Mouse (Mus musculus) heart, embryonic 11.5 days (tissue): ENCODE data around the gene Supt3. TPM values are rescaled to one million over a fixed set of nuclear protein-coding genes. Genes with fewer than 3 reads are reported as not detected.
A peak's percentile ranks its signal among the peaks of the same experiment; 100 is the strongest.

ENCODE experiments used
- ATAC-seq: fragments of 200-750 bp; cut with Nextera tagmentation; replicated peaks from 2 replicates; pipeline ENCODE4 v1.8.0; 2017; ENCODE audit warnings: moderate library complexity; ENCODE audit not compliant: insufficient number of reproducible peaks, low FRiP score, low TSS enrichment
- H3K27ac ChIP-seq: fragments of 300-500 bp; sonication (generic); 2 replicates; pipeline ENCODE4 v1.5.1; 2014; ENCODE audit warnings: mild to moderate bottlenecking, low read depth, low read length
- H3K27me3 ChIP-seq: fragments of 300-500 bp; sonication (generic); 2 replicates; pipeline ENCODE4 v1.6.1; 2014; ENCODE audit warnings: mild to moderate bottlenecking, low read length, mixed read lengths; ENCODE audit not compliant: control insufficient read depth, insufficient read depth
- H3K36me3 ChIP-seq: fragments of 300-500 bp; sonication (generic); 2 replicates; pipeline ENCODE4 v1.6.1; 2014; ENCODE audit warnings: mild to moderate bottlenecking, low read length, moderate library complexity, mixed read lengths; ENCODE audit not compliant: control insufficient read depth, insufficient read depth
- H3K4me1 ChIP-seq: fragments of 300-500 bp; sonication (generic); 2 replicates; pipeline ENCODE4 v1.6.1; 2014; ENCODE audit warnings: low read length; ENCODE audit not compliant: control insufficient read depth, insufficient read depth
- H3K4me2 ChIP-seq: fragments of 300-500 bp; sonication (generic); 2 replicates; pipeline ENCODE4 v1.6.1; 2014; ENCODE audit warnings: mild to moderate bottlenecking, moderate library complexity
- H3K4me3 ChIP-seq: fragments of 300-500 bp; sonication (generic); 2 replicates; pipeline ENCODE4 v1.5.1; 2014; ENCODE audit warnings: low read depth, low read length
- H3K9ac ChIP-seq: fragments of 300-500 bp; sonication (generic); 2 replicates; pipeline ENCODE4 v1.6.1; 2014; ENCODE audit warnings: mild to moderate bottlenecking, low read depth, low read length, moderate library complexity
- H3K9me3 ChIP-seq: fragments of 300-500 bp; sonication (generic); replicated peaks from 2 replicates; pipeline ENCODE4 v1.6.1; 2016; ENCODE audit warnings: low read length; ENCODE audit not compliant: control insufficient read depth
- WGBS: fragments of 180-500 bp; shearing (Covaris S2); extraction: QIAGEN DNeasy Blood & Tissue Kit; methylation state at CpG from one replicate; pipeline ENCODE4 v1.1.7; 2014; ENCODE audit not compliant: insufficient replicate concordance; 5-methylcytosine and 5-hydroxymethylcytosine counted together
- polyA plus RNA-seq: library from polyadenylated mRNA; unstranded; fragments of >200 nt; fragmentation: Nextera tagmentation; extraction: Ambion mirVana; gene quantifications from 2 replicates; pipeline ENCODE4 v1.2.1, GENCODE M21; 2014

Gene Supt3
- polyA plus RNA-seq, 1 experiment from 2014 or later, result 22.4 TPM

DNA sequence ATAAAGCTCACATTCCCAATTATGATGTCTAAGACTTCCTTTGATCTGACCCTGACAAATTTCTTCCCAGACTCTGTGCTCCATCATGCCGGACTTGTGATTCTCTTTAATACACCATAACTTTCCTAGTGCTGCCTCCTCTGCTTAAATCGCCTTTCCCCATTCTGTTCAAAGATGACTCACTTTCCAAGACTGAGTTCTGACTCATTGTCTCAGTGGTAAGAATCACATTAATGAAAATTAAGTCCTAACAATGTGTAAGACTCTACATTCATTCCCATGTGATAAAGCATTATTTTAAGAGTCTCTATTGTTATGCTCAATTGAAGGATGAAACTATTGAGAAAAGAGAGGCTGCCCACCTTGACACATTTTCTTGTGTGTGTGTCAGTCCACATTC is 6.1 kb upstream of the Supt3 start:
- Histone ChIP-seq H3K36me3 (no peaks in the 10 kb centered on the region), H3K4me2 (no peak overlapping the region), H3K4me3 (no peak overlapping the region), H3K4me1 (no peaks in the 10 kb centered on the region), H3K9ac (no peak overlapping the region), H3K27ac (no peak overlapping the region), H3K9me3 (no peaks in the 10 kb centered on the region), H3K27me3 (no peaks in the 10 kb centered on the region)
- WGBS, result 76% methylated on average over 2 of the region's 2 CpGs
- ATAC-seq, result no peak

DNA sequence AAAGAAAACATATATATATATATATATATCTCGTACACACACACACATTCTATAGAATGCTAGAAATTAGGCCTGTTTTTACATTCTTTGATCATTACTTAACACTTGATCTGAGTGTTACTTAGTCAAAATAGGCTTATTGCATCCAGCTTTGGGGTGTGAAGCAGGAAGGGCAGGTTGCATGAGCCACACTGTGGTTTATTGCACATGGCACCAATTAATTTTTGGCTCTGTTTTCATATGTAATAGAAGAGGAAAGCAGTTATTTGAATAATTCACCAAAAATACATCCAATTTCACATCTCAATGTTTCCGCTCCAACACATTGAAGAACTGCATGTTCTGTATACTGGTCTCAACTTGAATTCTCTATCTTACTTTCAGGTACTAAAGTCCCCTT is 4.4 kb upstream of the Supt3 start:
- no peak overlapping the region for H3K4me3 ChIP-seq
- no peak overlapping the region for H3K27ac ChIP-seq
- H3K9me3 ChIP-seq, result no peaks in the 10 kb centered on the region
- no peak overlapping the region for H3K4me2 ChIP-seq
- no peaks in the 10 kb centered on the region for H3K27me3 ChIP-seq
- H3K9ac ChIP-seq, result no peak overlapping the region
- ATAC-seq, result no peak
- H3K36me3 ChIP-seq, result no peaks in the 10 kb centered on the region
- WGBS, result 81% methylated on average over 2 of the region's 2 CpGs
- H3K4me1 ChIP-seq, result no peaks in the 10 kb centered on the region

DNA sequence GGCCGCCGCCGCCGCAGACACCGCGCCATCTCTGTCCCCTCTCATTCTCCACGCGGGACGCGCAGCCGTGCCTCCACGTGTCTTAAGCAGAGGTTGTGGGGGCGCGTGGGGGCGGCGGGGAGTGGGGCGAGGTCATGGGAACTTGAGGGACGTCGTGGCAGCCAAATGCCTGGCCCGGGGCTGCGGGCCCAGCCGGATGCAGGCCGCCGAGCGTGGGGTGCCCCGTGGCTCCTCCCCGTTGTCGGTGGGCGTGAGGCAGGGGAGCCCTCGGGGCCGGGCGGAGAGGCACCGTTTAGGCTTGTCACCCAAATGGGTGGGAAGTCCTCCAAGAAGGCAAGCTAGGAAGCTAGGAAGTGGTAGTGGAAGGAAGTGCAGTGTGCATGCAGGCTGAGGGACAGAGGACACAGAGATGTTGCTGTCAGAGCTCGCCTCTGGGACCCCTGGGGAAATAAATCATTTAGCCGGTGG is 419 bp downstream of the Supt3 start:
- Histone ChIP-seq H3K4me3 (peak overlapping the region; percentile 83), H3K9me3 (no peaks in the 10 kb centered on the region), H3K36me3 (no peaks in the 10 kb centered on the region), H3K9ac (peak overlapping the region; percentile 90), H3K27me3 (no peaks in the 10 kb centered on the region), H3K4me2 (peak overlapping the region; percentile 67), H3K4me1 (0 out of 2 replicates have a peak, but pooled peaks cover 5% of the 10 kb centered on the region), H3K27ac (peak overlapping the region; percentile 85)
- peak; percentile 71 for ATAC-seq
- WGBS, result 2% methylated on average over 27 of the region's 35 CpGs

DNA sequence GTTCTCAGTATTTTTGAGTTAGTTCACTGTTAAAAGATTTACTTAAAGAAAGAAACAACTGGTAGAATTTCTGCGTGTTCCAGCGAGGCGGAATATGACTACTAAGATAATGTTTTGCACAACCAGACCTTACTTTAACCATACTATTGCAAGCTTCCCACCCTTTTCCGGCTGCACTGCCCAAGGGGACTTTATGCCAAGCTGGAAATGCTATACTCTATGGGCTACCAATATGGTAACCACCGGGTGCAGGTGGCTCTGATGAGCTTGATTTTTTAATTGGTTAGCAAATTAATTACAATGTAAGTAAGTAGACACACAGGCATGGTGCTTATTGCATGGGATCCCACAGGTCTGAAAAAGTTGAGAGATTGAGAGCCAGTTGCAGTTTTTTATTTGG is 1.2 kb downstream of the Supt3 start:
- Histone ChIP-seq H3K27ac (no peak overlapping the region), H3K9me3 (no peaks in the 10 kb centered on the region), H3K9ac (no peak overlapping the region), H3K4me1 (0 out of 2 replicates have a peak, but pooled peaks cover 5% of the 10 kb centered on the region), H3K36me3 (no peaks in the 10 kb centered on the region), H3K27me3 (no peaks in the 10 kb centered on the region), H3K4me2 (peak overlapping the region; percentile 67), H3K4me3 (peak overlapping the region; percentile 83)
- no peak for ATAC-seq
- WGBS, result 79% methylated on average over 5 of the region's 5 CpGs

DNA sequence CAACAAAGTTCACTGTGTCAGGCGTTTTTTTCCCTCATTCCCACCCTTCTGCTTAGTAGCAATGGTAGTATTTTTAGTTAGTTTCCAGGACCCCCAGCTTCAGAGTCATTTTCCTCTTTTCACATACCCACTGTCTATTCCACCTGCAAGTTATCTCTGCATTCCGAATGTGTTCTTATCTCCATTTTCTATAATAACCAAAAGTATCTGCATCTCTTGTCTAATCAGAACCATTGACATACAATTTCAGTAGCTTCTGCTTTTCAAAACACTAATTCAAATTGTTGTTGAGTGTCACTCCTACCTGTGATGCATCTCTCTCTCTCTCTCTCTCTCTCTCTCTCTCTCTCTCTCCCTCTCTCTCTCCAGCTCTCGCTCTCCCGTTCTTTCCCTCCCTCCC is 3.4 kb downstream of the Supt3 start:
- no peak overlapping the region for H3K4me2 ChIP-seq
- H3K27ac ChIP-seq, result no peak overlapping the region
- H3K9me3 ChIP-seq, result no peaks in the 10 kb centered on the region
- 48% methylated on average over 4 of the region's 4 CpGs for WGBS
- no peak overlapping the region for H3K9ac ChIP-seq
- H3K27me3 ChIP-seq, result no peaks in the 10 kb centered on the region
- no peak for ATAC-seq
- H3K4me1 ChIP-seq, result 0 out of 2 replicates have a peak, but pooled peaks cover 5% of the 10 kb centered on the region
- H3K4me3 ChIP-seq, result no peak overlapping the region
- H3K36me3 ChIP-seq, result no peaks in the 10 kb centered on the region

DNA sequence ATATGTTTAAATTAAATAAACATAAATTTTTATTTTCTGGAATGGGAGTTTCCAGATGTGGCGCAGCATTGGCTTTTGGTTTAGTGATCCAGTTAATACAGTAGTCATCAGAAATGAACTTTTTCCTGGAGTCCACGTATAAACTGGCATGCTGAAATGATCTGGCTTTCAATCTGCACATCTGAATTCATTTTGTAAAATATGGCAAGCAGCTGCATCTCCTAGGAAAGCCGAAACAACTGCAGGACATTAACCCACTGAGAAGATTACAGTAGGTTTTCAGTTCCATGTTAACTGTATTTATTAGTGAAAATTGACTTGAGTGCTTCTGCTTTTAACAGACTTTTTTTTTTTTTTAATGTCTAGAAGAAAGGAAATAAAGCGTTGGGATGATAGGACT is 5.4 kb downstream of the Supt3 start:
- H3K4me1 ChIP-seq, result 0 out of 2 replicates have a peak, but pooled peaks cover 5% of the 10 kb centered on the region
- 86% methylated on average over 4 of the region's 4 CpGs for WGBS
- H3K9me3 ChIP-seq, result no peaks in the 10 kb centered on the region
- no peak overlapping the region for H3K4me2 ChIP-seq
- H3K27ac ChIP-seq, result no peak overlapping the region
- no peaks in the 10 kb centered on the region for H3K36me3 ChIP-seq
- H3K4me3 ChIP-seq, result no peak overlapping the region
- no peaks in the 10 kb centered on the region for H3K27me3 ChIP-seq
- ATAC-seq, result no peak
- no peak overlapping the region for H3K9ac ChIP-seq

DNA sequence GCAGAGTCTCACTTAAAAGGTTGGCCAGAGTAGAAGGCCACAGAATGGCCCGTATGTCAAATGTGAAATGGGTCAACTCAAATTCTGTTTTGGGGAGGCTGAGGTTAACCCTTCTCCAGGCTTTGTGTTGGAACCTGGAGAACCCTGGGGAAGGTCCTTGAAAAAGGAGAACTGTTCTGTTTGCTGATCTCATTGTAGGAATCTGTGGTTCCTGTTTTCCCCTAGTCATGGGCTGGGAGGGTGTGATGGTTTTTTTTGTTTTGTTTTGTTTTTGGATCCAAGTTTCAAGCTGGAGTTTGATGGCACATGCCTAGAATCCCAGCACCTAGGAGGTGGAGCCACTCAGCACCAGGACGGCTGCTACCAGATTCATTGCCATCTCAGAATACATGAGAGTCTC is 6.2 kb downstream of the Supt3 start:
- H3K4me1 ChIP-seq, result 0 out of 2 replicates have a peak, but pooled peaks cover 1% of the 10 kb centered on the region
- H3K27me3 ChIP-seq, result no peaks in the 10 kb centered on the region
- no peak overlapping the region for H3K4me3 ChIP-seq
- no peak overlapping the region for H3K4me2 ChIP-seq
- H3K27ac ChIP-seq, result no peak overlapping the region
- no peaks in the 10 kb centered on the region for H3K36me3 ChIP-seq
- no peaks in the 10 kb centered on the region for H3K9me3 ChIP-seq
- 73% methylated on average over 2 of the region's 2 CpGs for WGBS
- no peak for ATAC-seq
- H3K9ac ChIP-seq, result no peak overlapping the region

DNA sequence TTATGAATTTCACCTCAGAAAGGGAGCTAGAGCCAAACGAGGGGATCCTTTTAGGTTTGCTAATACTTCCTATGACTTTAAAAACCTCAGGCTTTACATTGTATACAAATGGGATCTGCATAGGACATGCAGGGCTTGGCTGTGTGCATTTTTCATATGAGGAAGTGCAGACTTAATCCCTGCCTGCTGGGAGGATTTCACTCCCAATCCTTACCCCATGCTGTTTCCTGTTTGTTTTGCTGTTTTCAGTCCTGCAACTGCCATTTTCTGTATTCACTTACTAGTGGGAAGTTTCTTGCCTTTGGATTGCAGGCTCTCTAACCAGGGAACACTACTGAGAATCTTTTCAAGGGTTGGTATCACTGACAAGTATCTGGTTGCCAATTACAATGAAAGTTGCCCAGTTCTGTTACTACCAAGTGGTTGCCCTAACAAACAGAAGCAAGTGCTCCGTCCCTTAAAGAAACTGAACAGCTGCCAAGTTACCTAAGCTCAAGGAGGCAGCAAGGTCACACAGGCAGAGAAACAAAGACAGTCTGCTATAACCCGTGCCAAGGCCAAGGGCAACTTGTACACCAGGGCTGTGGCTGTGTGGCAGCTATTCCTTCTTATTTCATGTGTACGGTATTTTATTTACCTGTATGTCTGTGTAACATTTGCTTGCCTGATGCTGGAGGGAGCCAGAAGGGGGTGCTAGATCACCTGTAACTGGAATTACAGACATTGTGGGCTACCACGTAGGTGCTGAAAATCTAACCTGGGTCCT is 12.2 kb downstream of the Supt3 start:
- 76% methylated on average over 5 of the region's 5 CpGs for WGBS
- H3K27me3 ChIP-seq, result no peaks in the 10 kb centered on the region
- H3K9ac ChIP-seq, result no peak overlapping the region
- H3K4me3 ChIP-seq, result no peak overlapping the region
- H3K27ac ChIP-seq, result no peak overlapping the region
- H3K4me2 ChIP-seq, result no peak overlapping the region
- ATAC-seq, result no peak
- H3K4me1 ChIP-seq, result no peaks in the 10 kb centered on the region
- no peaks in the 10 kb centered on the region for H3K9me3 ChIP-seq
- H3K36me3 ChIP-seq, result peaks cover 3% of the 10 kb centered on the region; the same call in 1 of the 2 replicates
